Mouse (Mus musculus): ENCODE measurements around the gene Supt20.

GRCm38 (mm10) chr3:54775989-54776631 lies 83.5 kb downstream of the Supt20 start:
- TF ChIP-seq POLR2A (IDR thresholded peaks at IDR 0.05; ENCODE audit: extremely low read depth, insufficient read depth, low read length) (no peak), CTCF (IDR thresholded peaks at IDR 0.05; ENCODE audit: extremely low read depth, insufficient read depth, low read length) (no peak)
